Mouse (Mus musculus) Patski (cell line): Measurements from ENCODE around the gene Odf3. TPM values are rescaled to one million over a fixed set of nuclear protein-coding genes. Genes with fewer than 3 reads are reported as not detected.

ENCODE experiments used
- ATAC-seq: fragments of 100-300 bp; one replicate; pipeline ENCODE4 v1.8.0; 2021
- CTCF ChIA-PET: fragments of 350-600 bp; sonication (Branson Sonifier 250); formaldehyde crosslinking; loops from one replicate; lab custom pipeline; 2022; ENCODE audit warnings: inconsistent platforms; lab: Charles Lee
- POLR2A ChIA-PET: fragments of 350-600 bp; sonication (Branson Sonifier 250); formaldehyde crosslinking; loops from one replicate; lab custom pipeline; 2022; ENCODE audit warnings: antibody characterized with exemption, inconsistent platforms; lab: Charles Lee
- DNase-seq: peaks from one replicate; pipeline ENCODE4 v3.0.0-alpha.2; 2011; ENCODE audit warnings: low read depth, low spot score
- H3K27me3 ChIP-seq: fragments of 371-371 bp; one replicate; pipeline ENCODE4 v1.5.1; 2021
- CTCF ChIP-seq: fragments of 100-300 bp; IDR thresholded peaks from one replicate; pipeline ENCODE4 v1.5.1; 2021
- in situ Hi-C: fragments of 300-500 bp; cut with MboI; formaldehyde crosslinking; loops from 3 replicates; pipeline ENCODE4 v1.11.1; 2018; ENCODE audit warnings: low pct_unique_long_range_greater_than_20kb, mixed read lengths
- polyA plus RNA-seq: library from polyadenylated mRNA; unstranded; gene quantifications from one replicate; pipeline ENCODE4 v1.2.3, GENCODE M21; 2021

Odf3 gene
- polyA plus RNA-seq, 1 experiment from 2014 or later, result 0.31 TPM

DNA sequence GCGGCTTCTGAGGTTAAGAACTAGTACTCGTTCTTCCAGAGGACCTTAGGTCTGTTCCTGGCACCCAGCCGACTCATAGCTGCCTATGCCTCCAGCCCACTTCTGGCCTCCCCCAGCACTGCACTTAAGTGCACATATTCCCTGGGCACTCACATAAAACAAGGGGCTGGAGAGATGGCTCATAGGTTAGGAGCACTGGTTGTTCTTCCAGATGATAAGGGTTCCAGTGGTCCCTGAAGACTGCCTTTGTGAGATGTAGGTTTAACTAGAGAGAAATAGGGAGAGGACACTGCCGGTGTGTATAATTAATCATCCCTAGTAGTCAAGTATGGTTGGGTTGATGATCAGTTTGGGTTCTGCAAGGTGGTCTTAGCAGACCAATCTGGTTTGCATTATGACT, 24.9 kb upstream of the Odf3 start:
- DNase-seq (no peak), ATAC-seq (no peak)
- H3K27me3 ChIP-seq, result no peaks in the 10 kb centered on the region
- TF ChIP-seq CTCF, result no peak
- ChIA-PET CTCF (no interaction called here), POLR2A (no interaction called here)
- in situ Hi-C loops, result no loop called here

DNA sequence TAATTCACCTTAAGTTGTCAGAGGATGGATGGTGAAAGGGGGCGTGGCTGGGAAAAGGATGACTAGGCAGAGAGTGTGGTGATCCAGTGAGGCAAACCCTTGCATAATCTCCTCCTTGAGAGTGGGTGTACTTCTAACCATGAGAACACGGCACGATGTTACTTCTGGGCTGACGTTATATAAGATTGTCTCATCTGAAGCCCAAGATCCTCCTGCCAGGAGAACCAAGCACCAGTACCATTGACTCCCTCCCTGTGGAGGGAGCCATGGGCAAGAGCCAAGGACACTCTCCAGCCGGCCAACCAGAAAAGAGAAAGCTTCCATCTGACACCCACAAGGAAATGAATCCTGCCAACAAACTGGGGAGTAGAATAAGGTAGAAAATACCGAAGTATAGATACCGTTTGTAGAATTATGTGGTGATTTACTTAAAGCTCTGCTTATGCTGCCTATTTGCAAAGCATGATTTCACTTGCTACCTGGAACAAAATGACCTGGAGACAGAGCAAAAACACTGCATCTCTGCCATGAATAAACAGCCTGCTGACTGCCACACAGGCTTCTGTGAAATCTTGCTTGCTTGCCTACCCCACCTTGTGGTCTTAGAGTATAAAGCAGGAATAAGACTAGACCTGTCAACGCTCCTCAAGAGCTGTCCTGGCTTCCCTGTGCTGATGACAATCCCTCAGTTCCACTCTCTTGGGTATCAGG, 19.3 kb upstream of the Odf3 start:
- TF ChIP-seq CTCF, result peak; percentile 79
- ATAC-seq (peak; percentile 93), DNase-seq (no peak)
- H3K27me3 ChIP-seq, result no peaks in the 10 kb centered on the region
- POLR2A ChIA-PET, result no interaction called here
- CTCF ChIA-PET, result interaction anchor here (0.8 to 2.1 kb wide), 5 partner anchors 8 to 21 kb away, joined by 3 to 6 read pairs (median 3); no protein-coding TSS in a partner anchor
- in situ Hi-C loops, result no loop called here

DNA sequence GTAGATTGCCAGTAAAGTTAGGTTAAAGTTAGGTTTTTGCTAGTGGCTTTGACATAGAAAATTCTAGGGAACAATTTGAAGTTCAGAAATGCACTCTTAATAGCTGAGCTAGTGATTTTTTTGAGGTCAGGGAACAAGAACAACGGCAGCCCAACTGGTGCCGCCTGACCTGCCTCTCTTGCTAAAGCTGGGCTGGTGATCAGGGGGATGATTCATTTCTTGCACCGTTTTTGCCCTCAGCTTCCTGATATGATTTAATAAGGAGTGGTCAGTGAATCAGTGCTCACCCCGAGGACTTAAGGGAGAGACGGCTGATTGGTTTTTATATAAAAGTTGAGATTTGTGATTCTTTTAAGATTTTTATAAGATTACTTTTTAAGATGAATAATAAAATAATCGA, 16.2 kb upstream of the Odf3 start:
- DNase-seq (no peak), ATAC-seq (peak; percentile 9)
- no peaks in the 10 kb centered on the region for H3K27me3 ChIP-seq
- ChIA-PET POLR2A (no interaction called here), CTCF (no interaction called here)
- in situ Hi-C loops, result no loop called here
- no peak for TF ChIP-seq CTCF

DNA sequence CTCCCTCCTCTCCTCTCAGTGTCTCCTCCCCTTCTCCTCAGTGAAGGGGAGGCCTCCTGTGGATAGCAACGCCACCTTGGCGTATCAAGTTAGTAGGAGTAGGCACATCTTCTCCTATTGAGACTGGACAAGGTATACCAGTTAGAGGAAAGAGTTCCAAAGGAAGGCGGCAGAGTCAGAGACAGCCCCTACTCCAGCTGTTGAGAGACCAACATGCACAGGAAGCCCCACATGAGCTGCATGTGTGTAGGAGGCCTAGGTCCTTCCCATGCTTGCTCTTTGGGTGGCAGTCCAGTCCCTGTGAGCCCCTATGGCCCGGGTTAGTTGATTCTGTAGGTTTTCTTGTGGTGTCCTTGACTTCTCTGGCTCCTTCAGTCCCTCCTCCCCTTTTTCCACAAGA, 14.3 kb upstream of the Odf3 start:
- ChIA-PET POLR2A (no interaction called here), CTCF (no interaction called here)
- ATAC-seq (no peak), DNase-seq (no peak)
- no peak for TF ChIP-seq CTCF
- no peaks in the 10 kb centered on the region for H3K27me3 ChIP-seq
- in situ Hi-C loops, result no loop called here

DNA sequence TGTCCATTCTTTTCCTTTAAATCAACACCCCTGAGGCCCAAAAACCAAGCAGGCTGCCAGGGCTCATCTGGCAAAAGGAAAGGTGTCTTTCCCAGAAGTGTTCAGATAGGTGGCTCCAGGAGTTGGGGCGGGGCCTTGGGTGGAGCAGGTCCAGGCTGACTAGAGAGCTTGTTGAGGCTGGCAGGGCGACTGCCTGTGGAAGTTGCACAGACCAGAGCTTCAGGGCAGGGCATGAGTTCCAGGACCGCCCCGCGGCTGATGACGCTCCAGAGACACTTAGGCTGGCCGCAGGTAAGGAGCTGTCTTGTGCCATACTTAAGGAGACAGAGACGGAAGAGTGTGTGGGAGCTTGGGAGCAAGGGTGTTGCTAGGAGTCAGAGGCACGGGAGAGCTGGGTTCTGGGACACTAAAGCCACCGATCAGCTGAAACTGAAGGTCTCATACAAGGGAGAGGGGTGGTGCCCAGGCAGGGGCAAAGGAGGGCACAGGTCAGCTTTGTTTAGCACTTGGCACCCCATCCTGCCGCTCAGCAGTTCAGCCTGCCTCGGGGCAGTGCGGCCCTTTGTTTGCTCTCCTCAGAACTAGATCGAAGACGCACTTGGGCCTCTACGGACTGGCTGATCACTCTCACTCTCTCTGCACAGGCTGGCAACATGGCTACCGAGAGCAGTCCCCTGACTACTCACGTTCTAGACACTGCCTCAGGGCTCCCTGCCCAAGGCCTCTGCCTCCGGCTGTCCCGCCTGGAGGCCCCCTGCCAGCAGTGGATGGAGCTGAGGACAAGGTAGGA, 12.4 kb upstream of the Odf3 start, which contains the start of gene Urah:
Gene Urah, plus strand, starts transcription at position 51 of the 790 bp plus-strand sequence.
- in situ Hi-C loops, result no loop called here
- no peak for TF ChIP-seq CTCF
- DNase-seq (no peak), ATAC-seq (no peak)
- ChIA-PET CTCF (interaction anchor here (1.6 kb wide), 1 partner anchor 10 kb away, joined by 3 read pairs; no protein-coding TSS in a partner anchor), POLR2A (no interaction called here)
- H3K27me3 ChIP-seq, result no peaks in the 10 kb centered on the region

DNA sequence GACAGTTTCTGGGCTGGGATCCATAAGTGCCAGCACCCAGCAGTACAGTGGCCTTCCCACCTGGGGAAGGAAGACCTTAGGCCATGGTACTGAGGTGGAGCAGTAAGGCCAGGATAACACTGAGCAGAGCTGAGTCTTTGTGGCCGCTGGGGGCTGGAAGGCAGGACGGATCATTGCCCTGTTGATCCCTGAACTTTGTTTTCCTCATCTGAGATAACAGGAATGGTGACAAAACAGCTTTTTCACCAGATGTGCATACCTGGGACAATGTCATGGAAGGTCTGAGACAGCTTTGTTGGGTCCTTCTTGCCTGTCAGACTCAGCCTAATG, 11.9 kb upstream of the Odf3 start:
- POLR2A ChIA-PET, result no interaction called here

DNA sequence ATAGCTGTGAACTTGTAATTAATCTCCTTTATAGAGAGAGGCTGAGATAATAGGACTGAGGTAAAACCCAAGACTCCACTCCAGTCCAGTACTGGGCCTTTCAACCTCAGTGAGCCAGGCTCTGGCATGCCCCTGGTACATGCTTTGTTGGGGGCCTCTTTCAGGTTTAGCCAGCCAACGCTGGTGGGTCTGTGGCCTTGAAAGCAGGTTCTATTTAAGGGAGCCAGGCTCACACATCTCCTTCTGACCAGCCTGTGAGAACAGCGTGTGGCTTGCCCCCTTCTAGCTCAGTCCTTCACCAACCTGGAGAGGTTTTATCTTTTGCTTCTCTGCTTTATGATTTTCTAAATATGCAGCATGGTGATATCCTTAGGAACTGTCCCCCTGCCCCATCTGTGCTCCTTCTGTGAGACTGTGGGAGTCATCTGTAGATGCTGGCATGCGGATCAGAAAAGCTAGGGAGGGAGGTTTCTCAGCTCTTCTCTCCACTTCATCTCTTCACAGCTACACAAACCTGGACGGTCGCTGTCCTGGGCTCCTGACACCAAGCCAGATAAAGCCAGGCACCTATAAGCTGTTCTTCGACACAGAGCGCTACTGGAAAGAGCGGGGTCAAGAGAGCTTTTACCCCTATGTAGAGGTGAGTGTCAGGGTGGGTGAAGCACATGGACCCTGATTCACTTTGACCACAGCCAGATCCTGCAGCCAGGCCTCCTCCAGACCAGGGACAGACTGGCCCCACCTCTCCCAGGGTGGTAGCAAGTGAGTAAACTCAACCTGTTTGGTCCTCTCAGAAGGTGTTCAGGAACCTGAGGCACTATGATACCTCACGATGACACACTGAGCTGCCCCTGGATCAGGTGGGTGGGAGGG, 11.1 kb upstream of the Odf3 start:
- ChIA-PET CTCF (interaction anchor here (0.9 to 1.6 kb wide), 2 partner anchors 11 to 70 kb away, joined by 3 read pairs; no protein-coding TSS in a partner anchor), POLR2A (no interaction called here)
- in situ Hi-C loops, result no loop called here
- TF ChIP-seq CTCF, result no peak
- no peak for ATAC-seq
- H3K27me3 ChIP-seq, result no peaks in the 10 kb centered on the region
- DNase-seq, result no peak

More for the DNA sequence above, 11.9 kb upstream of the Odf3 start:
- TF ChIP-seq CTCF, result no peak
- DNase-seq (no peak), ATAC-seq (no peak)
- CTCF ChIA-PET, result interaction anchor here (1.6 kb wide), 1 partner anchor 10 kb away, joined by 3 read pairs; no protein-coding TSS in a partner anchor
- in situ Hi-C loops, result no loop called here
- no peaks in the 10 kb centered on the region for H3K27me3 ChIP-seq

DNA sequence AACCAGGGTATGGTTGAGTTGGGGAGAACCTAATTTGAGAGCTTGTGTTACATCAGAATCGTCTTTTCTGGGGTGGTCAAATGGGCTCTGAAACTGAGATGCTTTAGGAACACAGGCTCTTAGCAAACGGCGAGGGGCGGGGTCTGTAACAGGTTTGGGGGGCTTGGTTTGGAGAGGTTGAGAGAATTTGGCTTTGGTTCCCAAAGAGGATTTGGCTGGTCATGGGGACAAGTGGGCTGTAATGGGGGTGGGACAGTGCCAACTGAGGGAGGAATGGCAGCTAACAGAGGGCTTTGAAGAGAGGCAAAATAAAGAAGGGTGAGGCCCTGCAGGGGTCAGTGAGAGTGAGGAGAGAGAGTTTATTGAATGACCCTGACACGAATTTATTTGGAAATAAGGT, 8.0 kb upstream of the Odf3 start:
- H3K27me3 ChIP-seq, result no peaks in the 10 kb centered on the region
- no peak for TF ChIP-seq CTCF
- POLR2A ChIA-PET, result no interaction called here
- ATAC-seq (no peak), DNase-seq (no peak)
- CTCF ChIA-PET, result no interaction called here
- in situ Hi-C loops, result no loop called here

DNA sequence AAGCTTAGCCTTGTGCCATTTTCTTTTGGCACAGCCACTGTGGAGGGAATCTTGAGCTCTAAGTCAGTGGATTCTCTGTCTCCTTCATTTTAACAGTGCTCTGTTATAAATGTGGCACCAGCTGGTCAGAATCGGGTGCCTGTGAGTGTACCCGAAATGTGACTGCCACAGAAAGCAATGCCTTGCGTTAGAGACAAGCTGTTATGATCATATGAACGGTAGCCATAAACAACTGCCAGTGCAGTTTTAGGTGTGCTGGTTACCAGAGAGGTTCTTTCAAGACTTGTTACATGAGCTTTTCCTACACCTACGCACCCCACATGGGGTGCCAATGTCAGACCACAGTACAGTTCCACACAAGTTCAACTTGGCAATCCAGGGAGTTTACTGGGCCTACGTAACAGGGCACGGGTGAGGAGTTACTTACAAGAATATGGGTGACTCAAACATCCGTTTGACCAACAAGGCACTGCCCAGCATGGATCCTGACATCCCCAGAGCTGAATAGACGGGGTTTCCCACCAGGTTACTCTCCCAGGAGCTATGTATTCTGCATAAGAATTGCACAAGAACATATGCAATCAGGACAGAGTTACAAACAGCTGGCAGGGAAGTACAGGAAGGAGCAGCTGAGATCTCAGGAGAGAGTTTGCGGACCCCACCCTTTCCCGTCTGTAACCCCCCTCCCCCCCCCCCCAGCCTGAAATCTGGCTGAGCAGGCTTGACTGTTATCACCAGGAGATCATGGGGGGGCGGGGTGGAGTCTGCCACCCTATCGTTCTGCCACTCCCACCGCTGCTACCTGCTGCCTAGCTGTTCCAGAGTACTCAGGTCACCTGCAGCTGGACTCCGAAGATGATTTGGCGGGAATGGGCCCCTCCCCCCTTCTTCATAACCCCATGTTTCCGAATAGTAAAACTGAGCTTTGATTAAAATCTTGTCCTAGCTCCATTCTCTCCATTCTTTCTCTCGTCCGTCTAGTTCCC, 6.6 kb upstream of the Odf3 start:
- DNase-seq (no peak), ATAC-seq (peak; percentile 16)
- ChIA-PET POLR2A (interaction anchor here (0.6 kb wide), 1 partner anchor 82 kb away, joined by 3 read pairs; no protein-coding TSS in a partner anchor), CTCF (interaction anchor here (1.0 to 1.5 kb wide), 2 partner anchors 11 to 62 kb away, joined by 4 read pairs; no protein-coding TSS in a partner anchor)
- in situ Hi-C loops, result loop anchor here (5.0 to 10.0 kb wide), 3 partner anchors 61 to 334 kb away; partner anchors contain the start of genes Cox8b and Rnh1
- no peaks in the 10 kb centered on the region for H3K27me3 ChIP-seq
- no peak for TF ChIP-seq CTCF
